In genomic region chr11:116219885-116220284, GRCm38 (mm10) we compare ENCODE assay signal across 7 mouse cellular contexts. TPM values are rescaled to one million over a fixed set of nuclear protein-coding genes. Genes with fewer than 3 reads are reported as not detected.
DNase-seq lines count a peak whose midpoint lies in the region; ATAC-seq and TF ChIP-seq lines count a peak whose summit lies in the region.

No protein-coding gene starts in this region.

- H3K9me3 ChIP-seq in forebrain, postnatal 0 days (ENCODE audit: low read length), result 0 out of 2 replicates have a peak, but pooled peaks cover 5% of the 10 kb centered on the region
- H3K9me3 ChIP-seq in intestine, postnatal 0 days (ENCODE audit: control insufficient read depth), result no peaks in the 10 kb centered on the region
- H3K9me3 ChIP-seq in lung, embryonic 15.5 days, result no peaks in the 10 kb centered on the region

- no peak overlapping the region for H3K4me3 ChIP-seq in bone marrow macrophage, adult 2 months (ENCODE audit: insufficient read depth, low read length)
- no peak overlapping the region for H3K4me3 ChIP-seq in forebrain, postnatal 0 days (ENCODE audit: low read depth, low read length)
- no peak overlapping the region for H3K4me3 ChIP-seq in intestine, postnatal 0 days (ENCODE audit: low read depth, low read length)
- no peak overlapping the region for H3K4me3 ChIP-seq in lung, embryonic 15.5 days

- peak; percentile 76 for DNase-seq in urinary bladder, postnatal 14 days (ENCODE audit: low spot score)
- DNase-seq in urinary bladder, postnatal 25 days (ENCODE audit: low spot score), result no peak
- DNase-seq in forebrain, postnatal 0 days, result peak; percentile 48
- DNase-seq in splenic B cell, adult 2 months (ENCODE audit: low read depth, low spot score), result peak; percentile 67

- H3K36me3 ChIP-seq in forebrain, postnatal 0 days (ENCODE audit: insufficient read depth), result no peaks in the 10 kb centered on the region; the same call in 1 of the 2 replicates
- peaks cover 15% of the 10 kb centered on the region; the same call in 1 of the 2 replicates for H3K36me3 ChIP-seq in intestine, postnatal 0 days (ENCODE audit: control insufficient read depth, insufficient read depth)
- H3K36me3 ChIP-seq in lung, embryonic 15.5 days, result peaks cover 3% of the 10 kb centered on the region; the same call in 1 of the 2 replicates
- no peaks in the 10 kb centered on the region for H3K36me3 ChIP-seq in splenic B cell, adult 2 months (ENCODE audit: control insufficient read depth, insufficient read depth, low read length, poor library complexity, severe bottlenecking)

- ATAC-seq in forebrain, postnatal 0 days, result no peak
- 0 out of 2 replicates have a peak, but pooled peaks have one; percentile 23 for ATAC-seq in intestine, postnatal 0 days
- no peak for ATAC-seq in lung, embryonic 15.5 days (ENCODE audit: borderline replicate concordance, extremely low read depth, low FRiP score, low TSS enrichment)

- H3K4me2 ChIP-seq in forebrain, postnatal 0 days (ENCODE audit: low read depth), result no peak overlapping the region
- H3K4me2 ChIP-seq in intestine, postnatal 0 days (replicated peaks; ENCODE audit: low read depth), result peak overlapping the region; percentile 18
- no peak overlapping the region for H3K4me2 ChIP-seq in lung, embryonic 15.5 days

- TF ChIP-seq POLR2A in bone marrow macrophage, adult 2 months (IDR thresholded peaks at IDR 0.05; ENCODE audit: borderline replicate concordance, low read depth, low read length), result no peak

- H3K27ac ChIP-seq in bone marrow macrophage, adult 2 months (ENCODE audit: insufficient read depth, low read depth, low read length), result no peak overlapping the region
- H3K27ac ChIP-seq in forebrain, postnatal 0 days (ENCODE audit: low read depth, low read length), result no peak overlapping the region
- no peak overlapping the region for H3K27ac ChIP-seq in intestine, postnatal 0 days (ENCODE audit: low read depth, low read length)
- peak overlapping the region; percentile 93 for H3K27ac ChIP-seq in lung, embryonic 15.5 days

- peaks cover 26% of the 10 kb centered on the region for H3K27me3 ChIP-seq in forebrain, postnatal 0 days (ENCODE audit: insufficient read depth, low read length)
- peaks cover 5% of the 10 kb centered on the region; the same call in 1 of the 2 replicates for H3K27me3 ChIP-seq in intestine, postnatal 0 days (replicated peaks; ENCODE audit: control insufficient read depth, insufficient read depth, low read length)
- peaks cover 39% of the 10 kb centered on the region for H3K27me3 ChIP-seq in lung, embryonic 15.5 days
- H3K27me3 ChIP-seq in splenic B cell, adult 2 months (ENCODE audit: control insufficient read depth, insufficient read depth, low read length, poor library complexity, severe bottlenecking), result no peaks in the 10 kb centered on the region

- TF ChIP-seq CTCF in bone marrow macrophage, adult 2 months (IDR thresholded peaks at IDR 0.05; ENCODE audit: low read depth, low read length), result peak; percentile 78
- TF ChIP-seq CTCF in forebrain, postnatal 0 days (IDR thresholded peaks at IDR 0.05; ENCODE audit: low read depth), result peak; percentile 63
- TF ChIP-seq CTCF in intestine, postnatal 0 days (IDR thresholded peaks at IDR 0.05; ENCODE audit: low read depth), result peak; percentile 88

- peaks cover 21% of the 10 kb centered on the region for H3K4me1 ChIP-seq in bone marrow macrophage, adult 2 months (ENCODE audit: control insufficient read depth, insufficient read depth, low read length)
- H3K4me1 ChIP-seq in forebrain, postnatal 0 days (ENCODE audit: insufficient read depth), result no peaks in the 10 kb centered on the region
- H3K4me1 ChIP-seq in intestine, postnatal 0 days (replicated peaks; ENCODE audit: control insufficient read depth, insufficient read depth, low read length), result peaks cover 8% of the 10 kb centered on the region
- H3K4me1 ChIP-seq in lung, embryonic 15.5 days, result peaks cover 39% of the 10 kb centered on the region

- no peak overlapping the region for H3K9ac ChIP-seq in forebrain, postnatal 0 days
- no peak overlapping the region for H3K9ac ChIP-seq in intestine, postnatal 0 days (ENCODE audit: low read depth, low read length)
- 0 out of 2 replicates have a peak overlapping the region, but pooled peaks have one; percentile 1 for H3K9ac ChIP-seq in lung, embryonic 15.5 days

- 32% methylated on average over 4 of the region's 4 CpGs for WGBS in forebrain, postnatal 0 days
- 17% methylated on average over 4 of the region's 4 CpGs for WGBS in intestine, postnatal 0 days
- 15% methylated on average over 4 of the region's 4 CpGs for WGBS in lung, embryonic 15.5 days

RNA-seq across cellular contexts. Expression of gene Evpl, which starts 18.0 kb away (rescaled TPM):
- polyA plus RNA-seq in bone marrow macrophage, adult 2 months (2012; ENCODE audit: insufficient read depth, insufficient read length, missing spikeins), result not detected in 2 replicates
- 1.5 and 2.3 TPM in 2 replicates for total RNA-seq in forebrain, postnatal 0 days (2014; rRNA removed)
- polyA plus RNA-seq in forebrain, postnatal 0 days (2015; fragmentation: Nextera tagmentation; extraction: Ambion mirVana), result 0.49 and 1.1 TPM in 2 replicates
- 1.2 and 1.3 TPM in 2 replicates for polyA plus RNA-seq in intestine, postnatal 0 days (2015; fragmentation: Nextera tagmentation; extraction: Ambion mirVana)
- 5.8 and 6.4 TPM in 2 replicates for polyA plus RNA-seq in lung, embryonic 15.5 days (2015; fragmentation: Nextera tagmentation; extraction: Ambion mirVana)

RNA-seq across cellular contexts. Expression of gene Acox1, which starts 21.0 kb away (rescaled TPM):
- 47.0 and 47.6 TPM in 2 replicates for polyA plus RNA-seq in bone marrow macrophage, adult 2 months (2012; ENCODE audit: insufficient read depth, insufficient read length, missing spikeins)
- 89.4 and 108 TPM in 2 replicates for total RNA-seq in forebrain, postnatal 0 days (2014; rRNA removed)
- polyA plus RNA-seq in forebrain, postnatal 0 days (2015; fragmentation: Nextera tagmentation; extraction: Ambion mirVana), result 43.8 and 58.2 TPM in 2 replicates
- 98.9 and 114 TPM in 2 replicates for polyA plus RNA-seq in intestine, postnatal 0 days (2015; fragmentation: Nextera tagmentation; extraction: Ambion mirVana)
- 19.6 and 21.2 TPM in 2 replicates for polyA plus RNA-seq in lung, embryonic 15.5 days (2015; fragmentation: Nextera tagmentation; extraction: Ambion mirVana)

RNA-seq across cellular contexts. Expression of gene Ten1, which starts 21.2 kb away (rescaled TPM):
- 70.4 TPM in 2 replicates for polyA plus RNA-seq in bone marrow macrophage, adult 2 months (2012; ENCODE audit: insufficient read depth, insufficient read length, missing spikeins)
- 62.8 and 65.6 TPM in 2 replicates for total RNA-seq in forebrain, postnatal 0 days (2014; rRNA removed)
- 92.8 and 104 TPM in 2 replicates for polyA plus RNA-seq in forebrain, postnatal 0 days (2015; fragmentation: Nextera tagmentation; extraction: Ambion mirVana)
- 64.6 and 66.8 TPM in 2 replicates for polyA plus RNA-seq in intestine, postnatal 0 days (2015; fragmentation: Nextera tagmentation; extraction: Ambion mirVana)
- 77.5 and 78.3 TPM in 2 replicates for polyA plus RNA-seq in lung, embryonic 15.5 days (2015; fragmentation: Nextera tagmentation; extraction: Ambion mirVana)

RNA-seq across cellular contexts. Expression of gene Fbf1, which starts 51.9 kb away (rescaled TPM):
- 21.1 and 26.4 TPM in 2 replicates for polyA plus RNA-seq in bone marrow macrophage, adult 2 months (2012; ENCODE audit: insufficient read depth, insufficient read length, missing spikeins)
- total RNA-seq in forebrain, postnatal 0 days (2014; rRNA removed), result 97.9 and 108 TPM in 2 replicates
- polyA plus RNA-seq in forebrain, postnatal 0 days (2015; fragmentation: Nextera tagmentation; extraction: Ambion mirVana), result 23.2 and 38.2 TPM in 2 replicates
- 3.7 and 4.8 TPM in 2 replicates for polyA plus RNA-seq in intestine, postnatal 0 days (2015; fragmentation: Nextera tagmentation; extraction: Ambion mirVana)
- 29.7 and 35.9 TPM in 2 replicates for polyA plus RNA-seq in lung, embryonic 15.5 days (2015; fragmentation: Nextera tagmentation; extraction: Ambion mirVana)

RNA-seq across cellular contexts. Expression of gene Srp68, which starts 54.1 kb away (rescaled TPM):
- polyA plus RNA-seq in bone marrow macrophage, adult 2 months (2012; ENCODE audit: insufficient read depth, insufficient read length, missing spikeins), result 42.5 and 43.7 TPM in 2 replicates
- total RNA-seq in forebrain, postnatal 0 days (2014; rRNA removed), result 18.5 and 24.5 TPM in 2 replicates
- polyA plus RNA-seq in forebrain, postnatal 0 days (2015; fragmentation: Nextera tagmentation; extraction: Ambion mirVana), result 42.4 and 51.3 TPM in 2 replicates
- 45.2 and 48.7 TPM in 2 replicates for polyA plus RNA-seq in intestine, postnatal 0 days (2015; fragmentation: Nextera tagmentation; extraction: Ambion mirVana)
- 89.8 and 95.4 TPM in 2 replicates for polyA plus RNA-seq in lung, embryonic 15.5 days (2015; fragmentation: Nextera tagmentation; extraction: Ambion mirVana)
